Mouse (Mus musculus): Measurements from ENCODE around the gene Ckmt1. TPM values are rescaled to one million over a fixed set of nuclear protein-coding genes. Genes with fewer than 3 reads are reported as not detected.

The Ckmt1 gene
- polyA plus RNA-seq, 1 experiment, result 48.0 TPM

- Histone ChIP-seq H3K27ac (ENCODE audit: control insufficient read depth, insufficient read depth, low read length) (no peak overlapping the region), H3K4me3 (ENCODE audit: control insufficient read depth, insufficient read depth, low read length) (no peak overlapping the region), H3K27me3 (ENCODE audit: control insufficient read depth, insufficient read depth, low read length) (no peaks in the 10 kb centered on the region), H3K36me3 (ENCODE audit: control insufficient read depth, insufficient read depth, low read length) (no peaks in the 10 kb centered on the region), H3K4me1 (replicated peaks; ENCODE audit: control insufficient read depth, insufficient read depth, low read length) (no peaks in the 10 kb centered on the region)
- DNase-seq, result peak; percentile 8
- TF ChIP-seq POLR2A (IDR thresholded peaks at IDR 0.05; ENCODE audit: control insufficient read depth, extremely low read depth, insufficient read depth, low read length, poor library complexity), result no peak
- no peak for TF ChIP-seq CTCF (IDR thresholded peaks at IDR 0.05; ENCODE audit: borderline replicate concordance, control insufficient read depth, extremely low read depth, insufficient read depth, low read length, poor library complexity)
Observed at GRCm38 (mm10) chr2:121339057-121339456, 18.5 kb upstream of the Ckmt1 start.

- H3K4me3 ChIP-seq (ENCODE audit: control insufficient read depth, insufficient read depth, low read length), result no peak overlapping the region
- H3K36me3 ChIP-seq (ENCODE audit: control insufficient read depth, insufficient read depth, low read length), result peaks cover 5% of the 10 kb centered on the region; the same call in 1 of the 2 replicates
- no peak overlapping the region for H3K27ac ChIP-seq (ENCODE audit: control insufficient read depth, insufficient read depth, low read length)
- 90% methylated on average over 8 of the region's 8 CpGs for WGBS
- H3K4me1 ChIP-seq (replicated peaks; ENCODE audit: control insufficient read depth, insufficient read depth, low read length), result peaks cover 2% of the 10 kb centered on the region; the same call in 1 of the 2 replicates
- TF ChIP-seq POLR2A (IDR thresholded peaks at IDR 0.05; ENCODE audit: control insufficient read depth, extremely low read depth, insufficient read depth, low read length, poor library complexity), result no peak
- no peak for TF ChIP-seq CTCF (IDR thresholded peaks at IDR 0.05; ENCODE audit: borderline replicate concordance, control insufficient read depth, extremely low read depth, insufficient read depth, low read length, poor library complexity)
- no peak for DNase-seq
- no peaks in the 10 kb centered on the region for H3K27me3 ChIP-seq (ENCODE audit: control insufficient read depth, insufficient read depth, low read length)
Observed at GRCm38 (mm10) chr2:121353156-121353555, 4.4 kb upstream of the Ckmt1 start.

GRCm38 (mm10) chr2:121354378-121354777 is 3.1 kb upstream of the Ckmt1 start:
- Histone ChIP-seq H3K4me3 (ENCODE audit: control insufficient read depth, insufficient read depth, low read length) (peak overlapping the region; percentile 58), H3K4me1 (replicated peaks; ENCODE audit: control insufficient read depth, insufficient read depth, low read length) (peaks cover 8% of the 10 kb centered on the region; the same call in 1 of the 2 replicates), H3K36me3 (ENCODE audit: control insufficient read depth, insufficient read depth, low read length) (no peaks in the 10 kb centered on the region), H3K27me3 (ENCODE audit: control insufficient read depth, insufficient read depth, low read length) (peaks cover 2% of the 10 kb centered on the region; the same call in 1 of the 2 replicates), H3K27ac (ENCODE audit: control insufficient read depth, insufficient read depth, low read length) (no peak overlapping the region)
- no peak for DNase-seq
- no peak for TF ChIP-seq CTCF (IDR thresholded peaks at IDR 0.05; ENCODE audit: borderline replicate concordance, control insufficient read depth, extremely low read depth, insufficient read depth, low read length, poor library complexity)
- TF ChIP-seq POLR2A (IDR thresholded peaks at IDR 0.05; ENCODE audit: control insufficient read depth, extremely low read depth, insufficient read depth, low read length, poor library complexity), result no peak
- 8% methylated on average over 6 of the region's 6 CpGs for WGBS

- DNase-seq, result peak; percentile 97
- peak within 1 kb of the TSS; percentile 58 for H3K4me3 ChIP-seq (ENCODE audit: control insufficient read depth, insufficient read depth, low read length)
- H3K27ac ChIP-seq (ENCODE audit: control insufficient read depth, insufficient read depth, low read length), result no peak within 1 kb of the TSS
- TF ChIP-seq CTCF (IDR thresholded peaks at IDR 0.05; ENCODE audit: borderline replicate concordance, control insufficient read depth, extremely low read depth, insufficient read depth, low read length, poor library complexity) (peak; percentile 95), POLR2A (IDR thresholded peaks at IDR 0.05; ENCODE audit: control insufficient read depth, extremely low read depth, insufficient read depth, low read length, poor library complexity) (peak; percentile 47; the same call in 1 of the 2 replicates)
- H3K27me3 ChIP-seq (ENCODE audit: control insufficient read depth, insufficient read depth, low read length), result peaks cover 4% of the 10 kb centered on the region; the same call in 1 of the 2 replicates
- H3K4me1 ChIP-seq (replicated peaks; ENCODE audit: control insufficient read depth, insufficient read depth, low read length), result peaks cover 8% of the 10 kb centered on the region; the same call in 1 of the 2 replicates
- 1% methylated on average over 57 of the region's 58 CpGs for WGBS
- no peaks in the 10 kb centered on the region for H3K36me3 ChIP-seq (ENCODE audit: control insufficient read depth, insufficient read depth, low read length)
Observed at GRCm38 (mm10) chr2:121354820-121355592, 2.5 kb upstream of the Ckmt1 start, which contains the start of gene Ppip5k1. Gene Ppip5k1 (minus strand): TSS chr2:121355396.

- Histone ChIP-seq H3K4me3 (ENCODE audit: control insufficient read depth, insufficient read depth, low read length) (no peak overlapping the region), H3K27ac (ENCODE audit: control insufficient read depth, insufficient read depth, low read length) (no peak overlapping the region), H3K27me3 (ENCODE audit: control insufficient read depth, insufficient read depth, low read length) (peaks cover 5% of the 10 kb centered on the region; the same call in 1 of the 2 replicates), H3K4me1 (replicated peaks; ENCODE audit: control insufficient read depth, insufficient read depth, low read length) (peaks cover 8% of the 10 kb centered on the region; the same call in 1 of the 2 replicates), H3K36me3 (ENCODE audit: control insufficient read depth, insufficient read depth, low read length) (no peaks in the 10 kb centered on the region)
- no peak for TF ChIP-seq CTCF (IDR thresholded peaks at IDR 0.05; ENCODE audit: borderline replicate concordance, control insufficient read depth, extremely low read depth, insufficient read depth, low read length, poor library complexity)
- no peak for TF ChIP-seq POLR2A (IDR thresholded peaks at IDR 0.05; ENCODE audit: control insufficient read depth, extremely low read depth, insufficient read depth, low read length, poor library complexity)
- WGBS, result 3% methylated on average over 4 of the region's 4 CpGs
- DNase-seq, result no peak
Observed at GRCm38 (mm10) chr2:121357961-121358360, 447 bp downstream of the Ckmt1 start.

GRCm38 (mm10) chr2:121358381-121358780 is 867 bp downstream of the Ckmt1 start:
- peaks cover 8% of the 10 kb centered on the region; the same call in 1 of the 2 replicates for H3K4me1 ChIP-seq (replicated peaks; ENCODE audit: control insufficient read depth, insufficient read depth, low read length)
- no peak overlapping the region for H3K4me3 ChIP-seq (ENCODE audit: control insufficient read depth, insufficient read depth, low read length)
- H3K36me3 ChIP-seq (ENCODE audit: control insufficient read depth, insufficient read depth, low read length), result no peaks in the 10 kb centered on the region
- H3K27ac ChIP-seq (ENCODE audit: control insufficient read depth, insufficient read depth, low read length), result no peak overlapping the region
- 4% methylated on average over 16 of the region's 16 CpGs for WGBS
- TF ChIP-seq CTCF (IDR thresholded peaks at IDR 0.05; ENCODE audit: borderline replicate concordance, control insufficient read depth, extremely low read depth, insufficient read depth, low read length, poor library complexity) (no peak), POLR2A (IDR thresholded peaks at IDR 0.05; ENCODE audit: control insufficient read depth, extremely low read depth, insufficient read depth, low read length, poor library complexity) (no peak)
- peaks cover 5% of the 10 kb centered on the region; the same call in 1 of the 2 replicates for H3K27me3 ChIP-seq (ENCODE audit: control insufficient read depth, insufficient read depth, low read length)
- peak; percentile 31 for DNase-seq
